Mouse (Mus musculus) right cerebral cortex, postnatal 10 days (tissue): ENCODE data around the gene Cdk5rap2.

Experiments
- DNase-seq, 2 experiments: peaks; one replicate each; pipeline ENCODE4 v3.0.0; 2021; ENCODE audit warnings: low spot score in 2 of 2

Gene Cdk5rap2

DNA sequence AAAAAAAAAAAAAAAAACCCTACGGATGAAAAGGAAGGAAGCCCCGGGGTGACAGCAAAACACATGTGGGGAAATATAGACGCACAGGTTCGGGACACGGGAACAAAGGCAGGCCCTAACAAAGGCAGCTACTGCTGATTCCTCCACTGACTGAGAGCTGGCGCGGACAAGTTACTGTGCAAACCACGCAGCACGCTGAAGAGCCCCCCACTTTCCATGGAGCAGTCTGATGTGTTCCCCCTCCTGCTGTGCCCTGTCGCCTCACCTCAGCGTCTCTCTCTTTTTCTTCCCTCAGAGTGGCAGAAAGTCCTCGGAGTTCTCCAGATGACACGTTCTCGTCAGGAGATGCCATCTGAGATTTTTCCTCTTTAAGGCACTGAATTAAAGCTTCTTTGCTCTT lies 55.8 kb downstream of the Cdk5rap2 start:
- peak in 1 of 2 experiments; percentile 22 for DNase-seq

GRCm38 (mm10) chr4:70353656-70354055 lies 56.6 kb downstream of the Cdk5rap2 start:
- DNase-seq, result peak in 1 of 2 experiments; percentile 16

DNA sequence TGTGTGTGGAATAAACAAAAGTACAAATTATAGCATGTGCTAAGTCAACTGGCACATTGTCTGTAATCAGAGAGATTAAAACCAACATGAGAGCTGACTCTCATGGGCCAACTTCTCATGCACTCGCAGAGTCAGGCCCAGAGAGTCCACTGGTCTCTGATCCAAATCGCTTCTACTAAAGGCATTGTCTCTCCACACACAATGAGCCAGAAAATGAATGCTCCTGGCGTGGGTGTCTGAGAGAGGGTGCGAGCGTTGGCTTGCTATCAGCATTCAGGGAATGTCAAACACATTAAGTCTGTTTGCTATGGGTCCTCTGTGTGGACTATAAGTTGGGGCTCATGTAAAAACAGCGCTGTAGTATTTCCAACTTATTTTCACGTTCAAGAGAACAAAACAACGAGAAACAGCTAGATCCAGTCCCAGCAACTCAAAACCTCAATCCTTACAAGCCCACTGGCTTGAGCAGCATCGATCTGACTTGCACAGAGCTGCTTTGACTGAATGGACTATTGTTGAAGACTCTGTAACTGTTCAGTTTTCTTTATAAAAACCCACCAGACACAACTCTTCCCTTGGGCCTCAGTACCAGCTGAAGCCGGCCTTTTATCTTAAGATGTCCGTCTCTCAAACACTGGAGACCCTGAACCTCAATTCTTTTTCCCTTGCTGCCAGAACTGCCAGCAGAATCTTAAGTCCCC lies 74.6 kb downstream of the Cdk5rap2 start:
- DNase-seq, result no peak

DNA sequence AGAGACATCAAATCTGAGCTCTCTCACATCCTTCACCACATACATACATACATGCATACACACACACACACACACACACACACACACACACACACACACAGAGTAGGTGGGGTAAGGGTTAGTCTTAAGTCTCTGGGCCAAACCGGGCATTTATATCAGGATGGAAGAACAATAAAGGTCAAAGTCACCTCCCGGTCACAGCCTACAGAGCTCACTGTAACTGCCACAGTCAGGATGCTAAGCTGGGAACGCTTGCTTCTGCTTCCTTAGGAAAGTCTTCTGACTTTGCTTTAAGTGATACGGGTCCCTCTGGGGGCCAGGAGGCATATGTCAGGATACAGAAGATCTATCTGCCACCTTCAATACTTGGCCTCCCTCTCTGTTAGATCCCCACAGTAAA lies 75.2 kb downstream of the Cdk5rap2 start:
- DNase-seq, result no peak

GRCm38 (mm10) chr4:70332981-70333380 lies 77.3 kb downstream of the Cdk5rap2 start:
- no peak for DNase-seq

- DNase-seq, result no peak
Measured at GRCm38 (mm10) chr4:70332576-70332975, 77.7 kb downstream of the Cdk5rap2 start.

GRCm38 (mm10) chr4:70331181-70331580 lies 79.1 kb downstream of the Cdk5rap2 start:
- no peak for DNase-seq

GRCm38 (mm10) chr4:70328033-70328432 lies 82.2 kb downstream of the Cdk5rap2 start:
- DNase-seq, result no peak

- no peak for DNase-seq
Measured at GRCm38 (mm10) chr4:70327436-70327835, 82.8 kb downstream of the Cdk5rap2 start.

DNA sequence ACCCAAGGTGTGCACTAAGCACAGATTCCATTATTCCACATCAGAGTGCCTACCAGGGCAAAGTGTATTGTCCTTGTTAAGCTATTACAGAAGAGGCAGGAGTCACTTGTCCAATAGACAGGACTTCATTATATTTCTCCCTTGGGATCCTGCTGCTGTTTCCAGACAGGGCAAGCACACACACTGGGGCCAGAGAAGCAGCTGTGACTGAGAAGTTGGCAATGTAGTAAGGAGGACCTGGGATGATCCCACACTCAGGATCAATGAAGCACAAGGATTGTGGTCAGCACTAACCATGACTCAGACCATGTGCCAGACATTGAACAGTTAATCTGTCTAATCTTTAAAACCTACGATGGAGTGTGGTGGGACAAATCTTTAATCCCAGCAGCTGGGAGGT lies 88.7 kb downstream of the Cdk5rap2 start:
- no peak for DNase-seq

GRCm38 (mm10) chr4:70312170-70312569 lies 98.1 kb downstream of the Cdk5rap2 start:
- no peak for DNase-seq

GRCm38 (mm10) chr4:70311530-70311929 lies 98.7 kb downstream of the Cdk5rap2 start:
- peak; percentile 51 to 56 for DNase-seq

GRCm38 (mm10) chr4:70307230-70307629 lies 103.0 kb downstream of the Cdk5rap2 start:
- DNase-seq, result peak; percentile 69 to 76

- no peak for DNase-seq
Measured at GRCm38 (mm10) chr4:70303870-70304269, 106.4 kb downstream of the Cdk5rap2 start.

- peak; percentile 60 to 65 for DNase-seq
Measured at GRCm38 (mm10) chr4:70301187-70301586, 109.1 kb downstream of the Cdk5rap2 start.

DNA sequence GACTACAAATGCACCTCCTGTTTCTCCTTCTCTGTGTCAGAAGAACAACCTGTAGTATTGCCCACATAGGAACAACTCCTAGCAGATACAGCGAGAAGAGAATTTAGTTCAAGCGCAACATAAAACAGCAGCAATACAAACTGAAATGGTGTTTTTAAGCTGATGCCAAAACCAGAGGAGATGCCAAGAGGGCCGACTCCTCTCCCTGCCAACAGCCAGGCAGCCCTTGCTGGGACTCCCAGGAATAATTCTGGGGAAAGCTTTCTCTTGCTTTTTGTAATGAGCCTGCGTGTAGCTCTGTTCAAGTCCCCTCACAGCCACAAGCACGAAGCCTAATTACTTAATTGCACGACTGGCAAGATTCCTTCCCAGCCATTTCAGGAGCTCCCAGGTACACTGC lies 120.9 kb downstream of the Cdk5rap2 start:
- peak in 1 of 2 experiments; percentile 58 for DNase-seq

DNA sequence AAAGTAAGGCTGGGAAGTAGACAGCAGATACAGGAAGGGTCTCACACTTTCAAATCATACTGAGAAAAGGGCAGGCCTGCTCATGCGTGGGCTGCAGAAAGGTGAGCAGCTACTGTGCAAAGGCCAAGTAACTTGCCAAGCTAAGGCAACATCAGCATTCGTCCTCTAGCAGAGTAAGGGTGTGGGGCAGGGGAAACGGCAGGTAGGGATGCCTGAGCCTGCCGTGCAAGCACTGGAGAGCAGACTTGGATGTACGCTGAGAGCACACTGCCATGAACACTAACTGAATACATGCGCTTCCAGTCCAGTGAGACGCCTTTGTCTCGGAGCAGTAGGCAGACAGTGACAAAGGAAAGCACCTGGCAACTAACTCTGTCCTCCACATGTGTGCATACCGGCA lies 127.1 kb downstream of the Cdk5rap2 start:
- DNase-seq, result no peak

DNA sequence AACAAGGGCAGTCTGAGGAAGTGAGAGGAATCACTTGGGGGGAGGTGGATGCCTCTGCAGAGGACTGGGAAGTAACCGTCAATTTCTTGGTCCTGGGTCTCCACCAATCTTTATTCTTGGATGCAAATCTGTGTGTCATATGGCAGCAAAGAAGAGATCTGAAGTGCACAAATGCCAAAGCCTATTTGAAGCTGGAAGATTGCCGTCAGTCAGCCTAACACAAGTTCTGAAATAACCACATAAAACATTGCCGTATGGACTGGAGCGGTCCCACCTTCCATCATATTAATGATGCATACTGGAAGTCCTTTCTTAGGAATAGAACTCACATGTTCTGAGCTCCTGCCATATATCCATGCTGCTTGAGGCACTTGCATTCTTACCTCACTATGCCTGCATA lies 131.4 kb downstream of the Cdk5rap2 start:
- peak in 1 of 2 experiments; percentile 48 for DNase-seq

GRCm38 (mm10) chr4:70278057-70278456 lies 132.2 kb downstream of the Cdk5rap2 start:
- DNase-seq, result no peak

DNA sequence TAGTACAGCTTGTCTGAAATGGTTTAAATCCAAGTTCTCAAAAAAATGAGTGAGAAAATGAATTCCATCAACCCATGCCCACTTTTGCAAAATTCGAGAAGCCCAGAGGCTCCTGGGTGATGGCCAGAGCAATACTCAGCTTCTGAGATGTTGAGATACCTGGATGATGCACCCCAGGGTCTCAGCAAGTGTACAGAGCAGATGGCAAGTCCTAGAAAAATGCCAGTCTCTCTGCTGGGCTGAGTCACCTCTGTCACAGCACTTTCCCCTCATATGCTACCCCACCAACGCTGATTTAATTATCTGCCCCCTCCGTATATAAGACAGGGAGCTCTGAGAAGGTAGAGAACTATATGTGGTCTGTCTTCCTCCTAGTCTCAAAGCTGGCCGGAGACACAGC lies 137.3 kb downstream of the Cdk5rap2 start:
- no peak for DNase-seq

GRCm38 (mm10) chr4:70272527-70272926 lies 137.7 kb downstream of the Cdk5rap2 start:
- DNase-seq, result no peak

GRCm38 (mm10) chr4:70267213-70267906 lies 142.9 kb downstream of the Cdk5rap2 start:
- DNase-seq, result no peak

DNA sequence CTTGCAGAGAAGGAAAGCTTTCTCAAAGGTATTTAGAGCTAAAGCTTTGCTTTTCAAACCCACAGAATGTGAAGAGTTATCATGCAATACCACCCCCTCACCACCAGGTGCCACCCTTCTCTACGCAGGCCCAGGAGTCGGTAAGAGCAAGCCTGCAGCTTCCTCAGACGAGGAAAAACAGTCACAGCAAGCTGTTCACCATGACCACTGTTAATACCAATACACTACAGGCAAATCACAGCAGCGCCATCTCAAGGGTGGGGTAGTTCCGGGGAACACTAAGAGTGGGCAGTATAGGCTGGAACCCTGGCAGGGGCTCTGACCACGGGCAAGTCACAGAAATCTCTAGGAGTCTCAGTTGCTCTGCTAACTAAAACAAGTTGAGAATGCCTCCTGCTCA lies 145.0 kb downstream of the Cdk5rap2 start:
- peak; percentile 63 to 70 for DNase-seq
